Mouse (Mus musculus) frontal cortex, postnatal 14 days (tissue): ENCODE results near the gene Tmem200a.

Experiments
- DNase-seq, 2 experiments: peaks; one replicate each; pipeline ENCODE4 v3.0.0; 2022; ENCODE audit warnings: low spot score in 2 of 2

Tmem200a gene

GRCm38 (mm10) chr10:25887225-25887624 lies 191.6 kb downstream of the Tmem200a start:
- DNase-seq: no peak

- no peak for DNase-seq
Measured at GRCm38 (mm10) chr10:25884512-25884911, 194.3 kb downstream of the Tmem200a start.

- DNase-seq: no peak
Measured at GRCm38 (mm10) chr10:25877731-25878130, 201.1 kb downstream of the Tmem200a start.

- no peak for DNase-seq
Measured at GRCm38 (mm10) chr10:25876809-25877208, 202.0 kb downstream of the Tmem200a start.

- no peak for DNase-seq
Measured at GRCm38 (mm10) chr10:25868739-25869138, 210.1 kb downstream of the Tmem200a start.
